Mouse (Mus musculus): ENCODE data around the gene B4galt5.
"Not testable (repeated sequence)": the region's sequence is repeated elsewhere in the genome, so short reads cannot be mapped to it uniquely, and the experiment has no call there.

The B4galt5 gene

GRCm38 (mm10) chr2:167348376-167349282 lies at the start of gene B4galt5:
TSS of gene B4galt5 (minus strand) at chr2:167349183.
- DNase-seq (ENCODE audit: low read depth, low spot score): peak; percentile 21

GRCm38 (mm10) chr2:167396420-167396819 lies 47.4 kb upstream of the B4galt5 start:
- DNase-seq (ENCODE audit: low read depth, low spot score): not testable (repeated sequence)

- no peak for DNase-seq (ENCODE audit: low read depth, low spot score)
Observed at GRCm38 (mm10) chr2:167394426-167394825, 45.4 kb upstream of the B4galt5 start.

GRCm38 (mm10) chr2:167386998-167387397 lies 38.0 kb upstream of the B4galt5 start:
- DNase-seq (ENCODE audit: low read depth, low spot score): no peak

GRCm38 (mm10) chr2:167386456-167386855 lies 37.5 kb upstream of the B4galt5 start:
- no peak for DNase-seq (ENCODE audit: low read depth, low spot score)

GRCm38 (mm10) chr2:167383666-167384083 lies 34.7 kb upstream of the B4galt5 start:
- DNase-seq (ENCODE audit: low read depth, low spot score): no peak

- DNase-seq (ENCODE audit: low read depth, low spot score): no peak
Observed at GRCm38 (mm10) chr2:167382389-167382788, 33.4 kb upstream of the B4galt5 start.

GRCm38 (mm10) chr2:167381596-167381995 lies 32.6 kb upstream of the B4galt5 start:
- no peak for DNase-seq (ENCODE audit: low read depth, low spot score)

GRCm38 (mm10) chr2:167380615-167381285 lies 31.8 kb upstream of the B4galt5 start:
- DNase-seq (ENCODE audit: low read depth, low spot score): no peak

GRCm38 (mm10) chr2:167378972-167379371 lies 30.0 kb upstream of the B4galt5 start:
- DNase-seq (ENCODE audit: low read depth, low spot score): no peak

- DNase-seq (ENCODE audit: low read depth, low spot score): no peak
Observed at GRCm38 (mm10) chr2:167377697-167378096, 28.7 kb upstream of the B4galt5 start.

GRCm38 (mm10) chr2:167376160-167376564 lies 27.2 kb upstream of the B4galt5 start:
- no peak for DNase-seq (ENCODE audit: low read depth, low spot score)

- DNase-seq (ENCODE audit: low read depth, low spot score): no peak
Observed at GRCm38 (mm10) chr2:167375688-167376087, 26.7 kb upstream of the B4galt5 start.

- no peak for DNase-seq (ENCODE audit: low read depth, low spot score)
Observed at GRCm38 (mm10) chr2:167375135-167375534, 26.2 kb upstream of the B4galt5 start.

- no peak for DNase-seq (ENCODE audit: low read depth, low spot score)
Observed at GRCm38 (mm10) chr2:167374191-167374805, 25.3 kb upstream of the B4galt5 start.

GRCm38 (mm10) chr2:167373266-167373665 lies 24.3 kb upstream of the B4galt5 start:
- peak; percentile 27 for DNase-seq (ENCODE audit: low read depth, low spot score)

GRCm38 (mm10) chr2:167371506-167371905 lies 22.5 kb upstream of the B4galt5 start:
- DNase-seq (ENCODE audit: low read depth, low spot score): no peak

- no peak for DNase-seq (ENCODE audit: low read depth, low spot score)
Observed at GRCm38 (mm10) chr2:167368328-167368727, 19.3 kb upstream of the B4galt5 start.

GRCm38 (mm10) chr2:167367777-167368281 lies 18.8 kb upstream of the B4galt5 start:
- no peak for DNase-seq (ENCODE audit: low read depth, low spot score)

GRCm38 (mm10) chr2:167367325-167367724 lies 18.3 kb upstream of the B4galt5 start:
- DNase-seq (ENCODE audit: low read depth, low spot score): no peak

- DNase-seq (ENCODE audit: low read depth, low spot score): no peak
Observed at GRCm38 (mm10) chr2:167365063-167365462, 16.1 kb upstream of the B4galt5 start.
